17 mouse cellular contexts compared by ENCODE assay signal in genomic region chr6:143401921-143402320, GRCm38 (mm10).
DNase-seq lines count a peak whose midpoint lies in the region; ATAC-seq lines count a peak whose summit lies in the region.
"Had no signal": no experiment of that assay in that cellular context is flagged by ENCODE, and none has a peak within 500 bp of the region (broad histone marks: within the 10 kb centered on the region; RNA-seq: fewer than 3 reads in every experiment).

No protein-coding gene starts in this region.

- no peak overlapping the region for H3K27ac ChIP-seq in heart, embryonic 12.5 days (ENCODE audit: poor library complexity, severe bottlenecking)
- H3K27ac ChIP-seq: embryonic facial prominence, embryonic 12.5 days; forebrain, embryonic 15.5 days; hindbrain, embryonic 15.5 days had no signal

- 0 out of 2 replicates have a peak, but pooled peaks cover 2% of the 10 kb centered on the region for H3K27me3 ChIP-seq in heart, embryonic 12.5 days (replicated peaks)
- H3K27me3 ChIP-seq: embryonic facial prominence, embryonic 12.5 days; forebrain, embryonic 15.5 days; hindbrain, embryonic 15.5 days had no signal

- no peak overlapping the region for H3K4me3 ChIP-seq in heart, embryonic 12.5 days
- H3K4me3 ChIP-seq: embryonic facial prominence, embryonic 12.5 days; forebrain, embryonic 15.5 days; hindbrain, embryonic 15.5 days had no signal

- no peak overlapping the region for H3K4me2 ChIP-seq in heart, embryonic 12.5 days
- H3K4me2 ChIP-seq: embryonic facial prominence, embryonic 12.5 days; forebrain, embryonic 15.5 days; heart, embryonic 11.5 days; hindbrain, embryonic 15.5 days had no signal

- H3K36me3 ChIP-seq in heart, embryonic 12.5 days = no peaks in the 10 kb centered on the region
- H3K36me3 ChIP-seq: embryonic facial prominence, embryonic 12.5 days; forebrain, embryonic 15.5 days; hindbrain, embryonic 15.5 days had no signal

- no peak for ATAC-seq in heart, embryonic 12.5 days (ENCODE audit: insufficient number of reproducible peaks, low FRiP score)
- ATAC-seq in activated CD4-positive, CD25-positive, alpha-beta regulatory T cell, adult 4 months = no peak
- ATAC-seq: intestine, embryonic 16.5 days had no signal

- no peak overlapping the region for H3K9ac ChIP-seq in heart, embryonic 12.5 days
- H3K9ac ChIP-seq: embryonic facial prominence, embryonic 12.5 days; forebrain, embryonic 15.5 days; hindbrain, embryonic 15.5 days had no signal

- 71% methylated on average over 7 of the region's 7 CpGs for WGBS in heart, embryonic 12.5 days

- DNase-seq in heart, adult 11 months = peak; percentile 48
- peak; percentile 17 for DNase-seq in right cerebral cortex, adult 18-20 months
- no peak for DNase-seq in right cerebral cortex, postnatal 4 days
- peak; percentile 3 for DNase-seq in Muller cell, postnatal 12 days (ENCODE audit: inconsistent ontology term)
- DNase-seq in telencephalon, adult 2 months (ENCODE audit: low read depth, low spot score) = peak; percentile 29
- DNase-seq: adrenal gland, postnatal 10 days; cerebellum, adult 8-10 months; cerebellum, postnatal 14 days; gastrocnemius, postnatal 36 days; heart, adult 18-20 months had no signal

- H3K4me1 ChIP-seq in heart, embryonic 12.5 days (replicated peaks) = no peaks in the 10 kb centered on the region
- H3K4me1 ChIP-seq: embryonic facial prominence, embryonic 12.5 days; hindbrain, embryonic 15.5 days had no signal

- no peaks in the 10 kb centered on the region for H3K9me3 ChIP-seq in heart, embryonic 12.5 days (replicated peaks)
- H3K9me3 ChIP-seq: embryonic facial prominence, embryonic 12.5 days; forebrain, embryonic 15.5 days; hindbrain, embryonic 15.5 days had no signal
